Mouse (Mus musculus) subcutaneous adipose tissue, adult 2 months (tissue): ENCODE measurements around the gene Olfr955. TPM values are rescaled to one million over a fixed set of nuclear protein-coding genes. Genes with fewer than 3 reads are reported as not detected.

ENCODE experiments used
- polyA plus RNA-seq: library from polyadenylated mRNA; depleted of rRNA; stranded (reverse); fragments of >200 nt; gene quantifications from 2 replicates; pipeline ENCODE4 v1.2.3, GENCODE M21; 2012; ENCODE audit warnings: low replicate concordance; rRNA removed

The Olfr955 gene
- not detected in 2 replicates for polyA plus RNA-seq

GRCm38 (mm10) chr9:39471844-39472243 is at the start of gene Olfr955:
TSS of gene Olfr955 (minus strand) at chr9:39471944.

GRCm38 (mm10) chr9:39515531-39515930 is 43.8 kb upstream of the Olfr955 start, which contains the start of gene Olfr957:
TSS of gene Olfr957 (minus strand) at chr9:39515809.

DNA sequence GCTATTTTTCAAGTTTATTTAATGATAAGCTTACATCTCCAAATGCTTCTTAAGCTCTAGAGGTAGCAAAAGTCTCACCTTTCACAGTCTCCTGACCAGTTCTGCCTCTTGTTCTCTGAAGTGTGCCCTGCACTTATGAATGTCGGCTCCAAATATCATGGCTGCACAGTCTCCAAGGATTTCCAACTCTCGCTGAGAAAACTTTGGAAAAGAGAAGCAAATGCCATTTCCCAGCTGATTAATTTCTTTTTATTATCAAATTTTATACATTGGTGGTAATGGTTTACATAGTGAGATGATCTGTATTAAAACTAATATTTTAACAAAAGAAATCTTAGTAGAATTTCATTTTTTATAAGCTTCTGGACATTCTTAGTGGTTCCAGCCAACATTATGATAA is 22.2 kb upstream of the Olfr955 start, which contains the start of gene Olfr44:
Gene Olfr44, minus strand, starts transcription at position 101 of the 400 bp plus-strand sequence.

GRCm38 (mm10) chr9:39456401-39456800 is 15.3 kb downstream of the Olfr955 start, which contains the start of gene Olfr954:
TSS of gene Olfr954 (plus strand) at chr9:39456701.

DNA sequence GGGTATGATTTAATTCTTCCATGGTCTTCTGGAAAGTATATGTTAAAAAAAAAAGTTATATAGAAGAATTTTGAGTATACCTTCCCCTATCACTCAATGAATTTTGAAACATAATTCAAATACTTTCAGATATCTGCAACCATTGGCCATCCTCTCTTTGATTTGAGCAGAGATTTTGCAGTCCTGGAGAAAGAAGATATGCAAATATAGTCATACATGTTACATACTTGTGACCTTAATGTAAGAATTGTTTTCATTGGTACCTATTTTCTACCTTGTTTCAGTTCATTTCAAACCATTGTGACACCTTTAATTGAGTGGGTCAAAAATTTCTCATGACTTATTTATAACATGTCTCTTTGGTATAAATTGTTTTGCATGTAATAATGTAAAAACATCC is 44.7 kb downstream of the Olfr955 start, which contains the start of gene Olfr952:
Gene Olfr952, minus strand, starts transcription at position 101 of the 400 bp plus-strand sequence.

Other genes with a start within 250 kb of the Olfr955 start
- not detected in 2 replicates for gene Olfr1537, start 221.9 kb downstream of the Olfr955 start, polyA plus RNA-seq
- gene Olfr945, start 195.1 kb downstream of the Olfr955 start, polyA plus RNA-seq: not detected in 2 replicates
- not detected in 2 replicates for gene Olfr948, start 145.9 kb downstream of the Olfr955 start, polyA plus RNA-seq
- gene Olfr951, start 84.5 kb downstream of the Olfr955 start, polyA plus RNA-seq: not detected in 2 replicates
- gene Olfr952, start 44.8 kb downstream of the Olfr955 start, polyA plus RNA-seq: not detected in 2 replicates
- gene Olfr954, start 15.2 kb downstream of the Olfr955 start, polyA plus RNA-seq: not detected in 2 replicates
- gene Olfr44, start 22.1 kb upstream of the Olfr955 start, polyA plus RNA-seq: not detected in 2 replicates
- gene Olfr957, start 43.9 kb upstream of the Olfr955 start, polyA plus RNA-seq: not detected in 2 replicates
- gene Olfr958, start 82.1 kb upstream of the Olfr955 start, polyA plus RNA-seq: not detected in 2 replicates
- not detected in 2 replicates for gene Olfr959, start 103.6 kb upstream of the Olfr955 start, polyA plus RNA-seq
- gene AW551984, start 132.5 kb upstream of the Olfr955 start, polyA plus RNA-seq: 0.56 and 16.2 TPM in 2 replicates
- not detected in 2 replicates for gene Olfr148, start 138.7 kb upstream of the Olfr955 start, polyA plus RNA-seq
- not detected in 2 replicates for gene Olfr960, start 149.4 kb upstream of the Olfr955 start, polyA plus RNA-seq
- not detected in 2 replicates for gene Olfr961, start 173.1 kb upstream of the Olfr955 start, polyA plus RNA-seq
- gene Olfr963, start 195.3 kb upstream of the Olfr955 start, polyA plus RNA-seq: not detected in 2 replicates
- gene Olfr149, start 235.2 kb upstream of the Olfr955 start, polyA plus RNA-seq: not detected in 2 replicates
- not detected in 2 replicates for gene Olfr965, start 239.4 kb upstream of the Olfr955 start, polyA plus RNA-seq